Mouse (Mus musculus): ENCODE data around the gene Pym1.

The Pym1 gene

DNA sequence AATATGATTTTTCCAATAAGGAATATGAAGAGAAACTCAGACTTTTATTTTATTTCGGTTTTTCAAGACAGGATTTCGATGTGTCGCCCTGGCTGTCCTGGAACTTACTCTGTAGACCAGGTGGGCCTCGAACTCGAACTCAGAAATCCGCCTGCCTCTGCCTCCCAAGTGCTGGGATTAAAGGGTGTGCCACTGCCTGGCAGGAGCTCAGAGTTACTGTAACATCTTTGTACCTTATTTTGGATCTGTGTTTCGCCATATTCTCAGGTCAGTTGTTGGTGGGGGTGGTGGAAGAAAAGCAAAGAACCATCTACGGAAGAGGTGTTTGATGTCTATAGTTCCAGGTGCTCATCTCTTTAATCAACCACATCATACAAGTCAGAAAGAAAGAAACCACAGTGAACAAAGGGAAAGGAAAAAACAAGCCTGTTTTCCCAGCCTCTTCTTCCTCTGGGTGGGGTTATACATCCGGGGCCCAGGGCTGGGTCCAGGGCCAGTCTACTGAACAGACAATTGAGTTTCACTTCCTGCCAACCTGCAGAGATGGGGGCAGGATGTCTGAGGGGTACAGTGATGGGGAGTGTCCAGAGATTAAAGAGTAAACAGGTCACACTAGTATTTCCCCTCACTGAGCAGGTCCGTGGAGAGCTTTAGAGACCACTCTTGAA is 1.6 kb upstream of the Pym1 start:
- DNase-seq: peak; percentile 14

DNA sequence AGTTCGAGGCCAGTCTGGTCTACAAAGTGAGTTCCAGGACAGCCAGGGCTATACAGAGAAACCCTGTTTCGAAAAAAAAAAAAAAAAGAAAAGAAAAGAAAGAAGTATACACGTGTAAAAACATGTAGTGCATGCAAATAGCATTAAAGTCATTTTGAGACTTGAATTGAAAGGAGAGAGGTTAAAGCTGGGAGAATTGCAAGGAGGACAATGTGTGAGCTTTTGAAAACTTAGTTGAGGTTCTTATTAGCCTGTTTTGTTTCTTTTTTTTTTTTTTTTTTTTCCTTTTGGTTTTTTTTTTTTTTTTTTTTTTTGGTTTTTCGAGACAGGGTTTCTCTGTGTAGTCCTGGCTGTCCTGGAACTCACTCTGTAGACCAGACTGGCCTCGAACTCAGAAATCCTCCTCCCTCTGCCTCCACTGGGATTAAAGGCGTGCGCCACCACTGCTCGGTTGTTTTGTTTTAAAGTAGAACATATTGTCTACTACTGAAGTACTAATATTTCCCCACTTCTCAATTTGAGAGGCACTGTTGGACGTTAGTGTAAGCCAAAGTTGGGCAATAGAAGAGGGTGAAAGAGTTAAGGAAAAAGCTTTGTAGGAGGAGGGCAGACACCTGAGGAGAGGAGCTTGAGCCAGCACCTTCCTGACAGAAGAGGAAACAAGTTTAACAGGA is 580 bp upstream of the Pym1 start:
- no peak for DNase-seq

DNA sequence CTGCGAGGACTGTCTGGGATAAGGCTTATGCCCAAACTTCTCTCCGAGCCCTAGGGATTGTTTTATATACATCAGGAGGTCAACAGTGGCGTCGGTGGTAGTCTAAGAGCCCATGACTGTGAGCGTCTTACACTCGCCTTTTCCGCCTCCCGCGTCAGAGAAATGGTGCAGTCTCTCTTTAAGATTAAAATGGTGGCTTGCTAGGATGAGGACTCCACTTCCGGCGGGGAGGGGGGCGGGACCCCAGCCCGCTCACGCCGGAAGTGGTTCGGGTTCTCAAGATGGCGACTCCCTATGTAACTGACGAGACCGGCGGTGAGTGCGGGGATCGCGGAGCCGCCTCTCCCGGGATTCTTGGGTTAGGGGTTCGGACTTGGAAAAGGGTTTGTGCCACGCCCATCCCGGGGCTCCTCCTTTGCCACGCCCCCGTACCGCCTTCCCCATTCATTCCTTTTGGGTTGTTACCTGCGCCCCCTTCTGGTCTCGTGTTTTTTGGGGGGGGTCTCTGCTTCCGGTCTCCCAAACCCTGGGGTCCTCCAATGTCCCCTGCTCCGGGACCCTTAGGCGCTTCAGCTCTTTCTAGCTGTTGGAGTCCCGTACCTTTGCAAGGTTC is 669 bp downstream of the Pym1 start:
- peak; percentile 84 for DNase-seq

DNA sequence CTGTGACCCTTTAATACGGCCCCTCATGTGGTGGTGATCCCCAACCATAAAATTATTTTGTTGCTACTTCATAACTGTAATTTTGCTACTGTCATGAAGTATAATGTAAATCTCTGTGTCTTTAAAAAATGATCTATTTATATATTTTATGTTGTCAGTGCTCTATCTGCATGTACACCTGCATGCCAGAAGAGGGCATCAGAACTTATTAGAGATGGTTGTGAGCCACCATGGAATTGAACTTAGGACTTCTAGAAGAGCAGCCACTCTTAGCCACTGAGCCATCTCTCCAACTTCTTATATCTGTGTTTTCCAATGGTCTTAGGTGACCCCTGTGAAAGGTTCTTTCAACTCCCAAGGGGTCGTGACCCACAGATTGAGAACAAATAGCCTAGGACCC is 25.2 kb downstream of the Pym1 start:
- DNase-seq: no peak

DNA sequence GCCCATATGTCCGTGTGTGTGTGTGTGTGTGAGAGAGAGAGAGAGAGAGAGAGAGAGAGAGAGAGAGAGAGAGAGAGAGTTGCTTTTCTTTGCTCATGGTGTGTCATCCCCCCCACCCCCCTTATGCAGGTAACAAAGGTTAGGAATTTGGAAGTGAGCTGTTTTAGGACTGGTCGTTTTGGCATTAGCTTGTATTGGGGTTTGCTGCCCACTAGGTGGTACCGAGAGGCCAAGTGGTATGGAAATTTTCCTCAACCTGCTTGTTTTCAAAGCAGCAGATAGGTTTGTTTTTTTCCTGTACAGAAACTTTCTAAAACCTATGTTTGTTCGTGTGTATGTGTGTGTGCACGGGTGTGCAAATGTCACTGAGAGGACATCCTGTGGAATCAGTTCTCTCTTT is 26.0 kb downstream of the Pym1 start:
- no peak for DNase-seq

DNA sequence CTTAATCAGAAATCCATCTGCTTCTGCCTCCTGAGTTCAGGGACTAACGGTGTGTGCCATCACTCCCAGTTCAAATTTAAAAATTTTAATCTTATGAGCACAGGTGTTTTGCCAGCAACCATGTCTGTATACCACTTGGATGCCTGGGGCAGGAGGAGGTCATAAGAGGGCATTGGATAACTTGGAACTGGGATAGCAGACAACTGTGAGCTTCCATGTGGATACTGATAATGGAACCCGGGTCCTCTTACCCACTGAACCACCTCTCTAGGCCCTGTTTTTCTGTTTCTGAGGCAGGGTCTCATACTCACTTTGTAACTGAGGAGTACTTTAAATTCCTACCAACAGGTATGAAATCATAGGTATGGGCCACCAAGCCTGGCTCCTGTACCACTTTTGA is 30.8 kb downstream of the Pym1 start:
- no peak for DNase-seq

DNA sequence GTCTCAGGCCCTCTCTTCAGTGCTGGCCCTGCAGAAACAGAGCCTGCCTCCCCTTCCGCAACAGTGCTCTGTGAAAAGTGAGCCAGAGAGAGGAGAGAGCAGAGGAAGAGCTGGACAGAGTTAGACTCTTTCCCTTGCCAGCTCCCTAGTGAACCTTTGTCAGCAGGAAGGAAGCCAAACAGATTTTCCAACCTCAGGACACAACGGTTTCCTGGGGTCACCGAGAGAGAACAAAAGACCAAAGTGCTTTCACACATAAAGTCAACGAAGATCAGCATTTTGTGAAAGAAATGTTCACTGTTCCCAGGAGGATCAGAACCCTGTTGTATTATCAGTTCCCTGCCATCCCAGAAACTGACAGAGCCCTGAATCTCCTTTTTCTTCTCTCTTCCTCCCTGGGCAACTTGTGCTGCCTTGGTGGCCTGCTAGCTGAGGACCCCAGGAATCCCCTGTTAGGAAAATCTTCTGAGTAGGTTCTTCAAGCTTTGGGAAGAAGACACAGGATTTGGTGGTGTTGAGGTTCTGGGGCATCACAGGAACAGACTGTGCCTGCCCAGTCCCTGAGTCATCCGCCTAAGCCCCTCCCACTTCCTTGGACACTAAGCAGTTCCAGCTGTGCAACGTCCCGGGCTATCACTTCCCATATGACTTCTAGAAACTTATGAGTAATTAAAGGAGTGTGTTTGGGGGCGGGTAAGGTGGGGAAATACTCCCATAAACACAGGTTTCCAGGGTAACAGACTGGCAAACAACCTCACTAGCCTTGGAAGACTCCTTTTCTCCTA is 31.5 kb downstream of the Pym1 start:
- no peak for DNase-seq

DNA sequence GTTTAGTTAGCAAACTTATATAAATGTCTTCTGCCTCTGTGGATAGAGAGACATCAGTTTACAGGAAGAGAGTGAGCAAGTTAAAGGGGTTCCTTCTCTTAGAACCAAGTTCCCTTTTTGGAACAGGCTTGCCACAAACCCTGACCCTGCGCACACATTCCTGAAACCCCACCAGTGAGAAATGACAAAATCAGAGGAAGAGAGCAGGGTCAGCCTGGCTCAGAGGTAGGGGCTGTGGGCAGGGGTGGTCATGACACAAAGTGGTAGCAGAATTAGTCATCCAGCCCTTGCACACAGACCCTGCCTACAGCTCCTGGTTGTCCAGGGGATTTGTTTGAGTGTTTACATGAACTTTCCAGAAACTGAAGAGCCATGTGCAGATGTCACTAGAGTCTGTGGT is 32.5 kb downstream of the Pym1 start:
- no peak for DNase-seq

DNA sequence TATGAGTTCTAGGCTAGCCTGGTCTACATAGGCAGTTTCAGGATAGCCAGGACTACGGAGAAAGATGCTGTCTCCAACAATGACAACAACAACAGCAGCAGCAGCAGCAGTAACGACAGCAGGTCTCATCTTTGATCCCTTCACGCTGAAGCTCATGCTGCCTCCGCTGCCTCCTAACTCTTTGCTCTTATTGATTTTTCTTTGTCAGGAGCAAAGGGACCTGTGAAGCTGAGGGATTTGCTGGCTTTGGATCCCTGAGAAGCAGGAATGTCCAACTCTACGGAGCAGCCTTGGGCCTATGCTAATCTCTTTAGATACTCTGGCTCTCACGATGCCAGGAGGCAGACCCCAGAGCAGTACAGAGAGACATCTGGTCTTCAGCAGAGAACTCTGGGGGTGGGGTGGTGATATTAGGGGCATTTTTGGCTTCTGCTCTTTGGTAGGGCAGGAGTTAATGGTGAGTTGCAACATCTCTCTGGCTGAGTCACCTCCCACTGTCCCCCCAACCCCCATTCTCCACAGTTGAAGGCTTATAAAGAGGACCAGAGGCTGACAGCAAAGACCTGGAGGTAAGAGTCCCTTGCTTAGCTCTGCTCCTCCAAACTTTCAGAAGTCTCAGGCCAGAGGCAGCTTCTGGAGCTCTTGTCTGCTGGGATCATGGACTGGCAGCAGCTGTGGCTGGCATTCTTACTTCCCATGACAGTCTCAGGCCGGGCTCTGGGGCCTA is 42.9 kb downstream of the Pym1 start, which contains the start of gene Mmp19:
TSS of gene Mmp19 (plus strand) at position 513 of the 727 bp plus-strand sequence.
- DNase-seq: no peak

DNA sequence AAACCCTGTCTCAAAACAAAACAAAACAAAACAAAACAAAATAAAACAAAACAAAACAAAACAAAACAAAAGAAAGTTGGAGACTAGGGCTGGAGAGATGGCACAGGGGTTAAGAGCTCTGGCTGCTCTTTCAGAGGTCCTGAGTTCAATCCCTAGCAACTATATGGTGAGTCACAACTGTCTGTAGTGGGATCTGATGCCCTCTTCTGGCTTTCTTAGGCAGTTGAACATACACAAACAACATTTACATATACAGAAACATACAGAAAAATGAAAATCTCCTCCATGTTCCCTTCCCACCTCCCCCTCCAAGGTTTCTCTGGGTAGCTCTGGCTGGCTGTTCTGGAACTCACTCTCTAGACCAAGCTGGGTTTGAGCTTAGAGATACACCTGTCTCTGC is 44.4 kb downstream of the Pym1 start:
- DNase-seq: no peak

DNA sequence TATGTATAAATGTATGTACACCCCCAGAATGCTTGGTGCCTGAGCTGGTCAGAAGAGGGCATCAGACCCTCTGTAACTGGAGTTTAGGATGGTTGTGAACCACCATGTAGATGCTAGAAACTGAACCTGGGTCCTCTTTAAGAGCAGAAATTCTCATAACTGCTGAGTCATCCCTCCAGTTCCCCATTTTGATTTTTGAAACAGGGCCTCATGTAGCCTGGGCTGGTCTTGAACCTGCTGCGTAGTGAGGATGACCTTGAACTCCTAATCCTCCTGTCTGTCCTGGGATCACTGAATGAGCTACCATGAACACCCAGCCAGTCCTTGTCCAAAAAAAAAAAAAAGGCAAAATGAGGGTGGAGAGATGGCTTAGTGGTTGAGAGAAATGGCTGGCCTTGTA is 45.6 kb downstream of the Pym1 start:
- DNase-seq: no peak

DNA sequence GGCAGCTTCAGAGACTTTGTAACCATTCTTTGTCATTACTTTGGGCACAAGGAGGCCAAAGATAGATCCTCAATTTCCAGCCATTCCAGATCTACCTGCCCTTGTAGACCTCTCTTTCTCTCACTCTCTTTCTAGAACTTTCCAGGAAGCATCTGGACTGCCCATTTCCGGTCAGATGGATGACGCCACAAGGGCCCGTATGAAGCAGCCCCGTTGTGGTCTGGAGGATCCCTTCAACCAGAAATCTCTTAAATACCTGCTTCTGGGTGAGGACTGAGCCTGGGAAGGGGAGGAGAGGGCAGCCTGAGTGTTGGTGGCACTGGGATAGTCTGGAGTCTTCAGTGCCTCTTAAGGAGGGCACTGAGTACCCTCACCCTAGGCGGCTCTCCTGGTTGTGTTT is 46.7 kb downstream of the Pym1 start:
- DNase-seq: no peak

DNA sequence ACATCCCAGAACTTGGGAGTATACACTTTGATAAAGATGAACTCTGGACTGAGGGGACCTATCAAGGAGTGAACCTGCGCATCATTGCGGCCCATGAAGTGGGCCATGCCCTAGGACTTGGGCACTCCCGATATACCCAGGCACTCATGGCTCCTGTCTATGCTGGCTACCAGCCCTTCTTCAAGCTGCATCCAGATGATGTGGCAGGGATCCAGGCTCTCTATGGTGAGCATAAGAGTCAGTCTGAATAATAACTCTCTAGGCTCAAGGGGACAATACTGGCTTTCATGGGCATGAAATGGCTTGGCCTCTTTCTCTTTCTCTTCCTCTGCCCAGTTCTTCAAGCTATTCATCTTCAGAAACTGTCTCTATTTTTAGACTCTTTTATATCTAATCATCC is 47.9 kb downstream of the Pym1 start:
- no peak for DNase-seq

DNA sequence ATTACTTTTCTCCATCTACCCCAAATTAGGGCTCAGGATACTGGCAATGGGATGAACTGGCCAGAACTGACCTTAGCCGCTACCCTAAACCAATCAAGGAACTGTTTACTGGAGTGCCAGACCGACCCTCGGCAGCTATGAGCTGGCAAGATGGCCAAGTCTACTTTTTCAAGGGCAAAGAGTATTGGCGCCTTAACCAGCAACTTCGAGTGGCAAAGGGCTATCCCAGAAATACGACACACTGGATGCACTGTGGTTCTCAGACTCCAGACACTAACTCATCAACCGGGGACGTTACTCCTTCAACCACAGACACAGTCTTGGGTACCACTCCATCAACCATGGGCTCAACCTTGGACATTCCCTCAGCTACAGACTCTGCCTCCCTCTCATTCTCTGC is 51.0 kb downstream of the Pym1 start:
- DNase-seq: no peak

DNA sequence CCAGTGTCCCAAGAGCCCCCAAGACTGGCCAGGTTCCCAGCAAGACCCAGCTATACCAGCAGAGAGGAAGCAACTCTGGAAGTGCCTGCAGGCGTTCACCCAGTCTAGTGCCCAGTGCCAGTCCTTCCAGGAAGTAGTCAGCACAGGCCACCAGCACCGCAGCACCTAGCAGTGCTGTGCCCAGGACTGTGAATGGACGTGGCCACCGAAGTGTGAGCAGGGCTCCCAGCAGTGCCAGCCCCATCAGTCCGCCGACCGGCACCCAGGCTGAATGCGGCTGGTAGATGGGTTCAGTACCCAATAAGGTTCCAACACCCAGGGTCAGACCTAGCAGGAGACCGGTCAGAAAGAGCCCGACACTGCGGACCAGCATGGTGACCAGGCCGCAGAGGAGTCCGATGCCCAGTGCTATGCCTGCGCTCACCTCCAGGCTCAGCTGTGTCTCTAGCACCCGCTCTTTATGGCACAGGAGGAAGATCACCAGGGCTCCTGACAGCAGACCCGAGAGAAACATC is 54.3 kb downstream of the Pym1 start:
- DNase-seq: no peak

DNA sequence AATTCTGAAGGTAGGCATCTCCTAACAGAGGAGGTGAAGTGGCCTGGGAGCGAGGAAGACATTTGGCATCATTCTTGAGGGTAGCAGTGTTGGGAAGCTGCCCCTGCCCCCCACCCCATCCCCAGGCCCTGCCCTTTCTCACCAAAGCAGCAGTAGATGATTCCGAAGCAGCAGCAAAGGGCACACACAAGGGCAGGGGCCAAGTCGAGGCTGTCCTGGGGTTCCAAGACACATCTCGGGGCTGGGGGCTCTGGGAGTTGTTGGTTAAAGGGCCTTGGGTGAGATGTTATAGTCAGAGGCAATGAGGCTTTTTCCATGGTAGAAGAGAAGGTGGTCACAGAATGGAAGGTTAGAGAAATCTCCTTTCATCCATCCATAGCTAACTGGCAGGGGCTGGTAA is 55.3 kb downstream of the Pym1 start:
- DNase-seq: no peak

DNA sequence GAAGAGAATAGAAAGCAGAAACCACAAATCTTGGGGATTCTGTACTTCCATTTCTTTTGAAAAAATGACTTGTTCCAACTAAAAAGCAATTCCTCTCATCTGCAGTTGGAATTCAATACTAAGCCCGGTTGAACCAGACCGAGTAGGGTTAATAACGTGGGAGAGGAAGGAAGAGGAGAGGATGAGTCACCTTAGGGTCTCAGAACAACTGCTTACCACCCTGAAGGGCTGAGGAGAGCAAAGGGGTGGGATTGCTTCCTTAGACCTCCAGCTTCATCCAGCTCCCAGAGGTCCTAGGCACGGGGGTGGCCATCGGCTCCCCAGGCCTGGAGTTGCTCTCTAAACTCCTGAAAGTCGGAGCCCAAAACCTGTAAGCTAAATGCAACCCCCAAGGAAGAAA is 55.7 kb downstream of the Pym1 start:
- no peak for DNase-seq

DNA sequence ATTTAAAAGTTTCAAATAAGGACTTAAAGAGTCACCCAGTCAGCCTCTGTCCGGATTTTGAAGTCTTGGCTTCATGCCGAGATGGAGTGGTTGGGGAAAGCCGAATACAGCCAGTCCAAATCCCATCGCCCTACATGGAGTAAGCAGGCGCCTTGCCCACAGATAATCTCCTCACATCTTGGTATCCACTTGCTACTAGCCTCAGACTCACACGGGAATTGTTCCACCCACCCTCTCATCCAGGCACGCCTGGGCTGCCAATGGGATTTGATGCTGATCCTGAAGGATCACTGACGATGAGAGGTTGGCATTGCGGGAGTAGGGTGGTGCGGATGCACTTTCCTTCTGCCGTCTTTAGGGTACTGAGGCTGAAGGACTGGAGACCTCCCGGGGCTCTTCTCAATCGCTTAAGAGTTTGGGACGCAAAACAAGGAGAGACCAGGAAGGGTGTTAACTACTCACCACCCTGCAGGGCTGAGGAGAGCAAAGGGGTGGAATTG is 56.1 kb downstream of the Pym1 start, which contains the start of gene Dnajc14:
TSS of gene Dnajc14 (plus strand) at position 292 of the 500 bp plus-strand sequence.
- peak; percentile 78 for DNase-seq

DNA sequence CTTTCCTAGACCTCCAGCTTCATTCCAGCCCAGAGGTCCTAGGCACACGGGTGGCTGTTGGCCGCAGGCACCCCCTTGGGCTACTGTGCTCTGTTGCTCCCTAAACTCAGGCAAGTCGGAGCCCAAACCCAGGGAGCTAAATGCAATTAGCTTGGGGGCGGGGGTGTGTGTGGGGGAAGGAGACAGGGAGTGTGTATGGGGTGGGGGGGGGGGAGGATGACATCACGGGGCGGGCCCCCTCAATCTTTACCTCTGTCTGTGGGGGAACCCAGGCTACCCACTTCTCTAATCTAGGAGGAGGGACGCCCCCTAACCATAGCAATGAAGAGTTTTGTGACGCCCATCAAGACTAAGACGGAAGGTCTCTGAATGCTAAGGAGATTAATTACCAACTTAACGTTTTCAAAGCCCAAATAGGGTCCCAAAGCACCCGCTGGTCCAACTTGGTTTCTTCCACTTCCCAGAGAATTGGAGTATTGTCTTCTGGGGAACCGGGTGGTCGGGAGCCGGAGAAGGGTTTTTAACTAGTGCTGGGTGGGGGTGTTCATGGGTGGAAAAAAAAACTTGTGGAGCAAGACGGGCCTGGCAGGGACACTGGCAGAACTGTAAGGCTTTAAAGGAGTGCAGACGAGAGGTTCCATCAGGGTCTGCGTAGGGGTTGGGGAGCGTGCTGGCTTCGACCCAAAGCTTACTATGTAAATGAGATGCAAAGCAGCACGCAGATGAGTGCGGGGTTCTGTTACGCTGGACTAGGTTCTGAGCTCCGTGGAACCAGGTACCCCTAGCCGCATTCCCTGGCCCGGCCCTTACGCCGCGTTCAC is 56.8 kb downstream of the Pym1 start, which contains the start of gene Tmem198b:
TSS of gene Tmem198b (minus strand) at position 100 of the 821 bp plus-strand sequence.
- DNase-seq: peak; percentile 74

DNA sequence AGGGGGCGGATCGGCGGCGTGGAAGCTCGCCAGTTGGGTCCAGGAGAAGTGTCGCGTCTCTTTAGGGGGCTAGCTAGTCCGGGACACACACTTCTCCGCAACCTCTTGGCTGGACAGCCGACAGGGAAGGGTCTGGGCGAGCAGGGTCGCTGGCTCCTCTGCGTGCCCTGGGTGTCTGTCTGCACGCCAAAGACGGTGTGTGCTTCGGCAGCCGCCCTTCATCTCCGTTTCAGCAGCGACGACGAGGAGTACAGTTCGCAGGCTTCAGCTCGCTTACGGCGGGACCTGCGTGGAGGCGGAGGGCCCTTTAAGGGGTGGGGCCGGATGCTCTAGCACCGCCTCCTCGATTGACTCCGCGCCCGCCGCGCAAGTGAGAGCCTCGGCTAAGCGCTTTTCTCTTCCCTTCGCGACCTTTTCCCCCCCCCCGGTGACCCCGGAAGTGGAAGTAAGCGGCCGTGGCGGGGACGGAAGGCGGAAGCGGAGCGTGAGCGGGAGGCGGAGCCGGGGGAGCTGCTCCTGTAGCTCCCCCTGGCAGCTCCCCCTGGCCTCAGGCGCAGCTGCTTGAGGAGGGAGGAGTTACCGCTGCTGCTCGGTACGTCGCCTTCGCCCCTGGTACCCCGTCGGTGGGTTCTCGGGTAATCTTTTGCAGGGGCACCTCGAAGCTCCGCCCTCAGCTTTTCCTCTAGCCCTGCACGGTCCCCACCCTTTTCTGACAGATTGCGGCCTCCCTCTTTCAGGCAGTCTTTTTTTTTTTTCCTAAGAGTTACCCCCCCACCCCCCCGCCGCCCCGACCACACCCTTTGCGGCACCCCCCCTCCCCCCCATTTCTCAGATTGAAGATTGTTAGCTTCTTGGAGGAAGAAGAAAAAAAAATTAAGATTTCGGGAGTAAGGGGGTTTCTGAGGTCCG is 57.7 kb downstream of the Pym1 start:
- DNase-seq: peak; percentile 96

Measured in cerebellum, adult 11-12 months (tissue).